Mouse (Mus musculus): ENCODE results near the gene Sdc4. TPM values are rescaled to one million over a fixed set of nuclear protein-coding genes. Genes with fewer than 3 reads are reported as not detected.

The Sdc4 gene
- total RNA-seq, 2 experiments from 2014 or later = 52.5 TPM

GRCm38 (mm10) chr2:164449341-164450042 is 5.8 kb upstream of the Sdc4 start:
- DNase-seq = no peak

GRCm38 (mm10) chr2:164448921-164449320 is 5.2 kb upstream of the Sdc4 start:
- no peak for DNase-seq

GRCm38 (mm10) chr2:164448140-164448539 is 4.5 kb upstream of the Sdc4 start:
- DNase-seq = no peak

- no peak for DNase-seq
Observed at GRCm38 (mm10) chr2:164446086-164446469, 2.4 kb upstream of the Sdc4 start.

GRCm38 (mm10) chr2:164445399-164446085 is 1.9 kb upstream of the Sdc4 start:
- no peak for DNase-seq

GRCm38 (mm10) chr2:164444701-164445100 is 1.0 kb upstream of the Sdc4 start:
- DNase-seq = no peak

GRCm38 (mm10) chr2:164443051-164443437 is 643 bp downstream of the Sdc4 start:
- DNase-seq = peak; percentile 89

- peak; percentile 59 for DNase-seq
Observed at GRCm38 (mm10) chr2:164442315-164443050, 1.2 kb downstream of the Sdc4 start.

- no peak for DNase-seq
Observed at GRCm38 (mm10) chr2:164441731-164442130, 2.0 kb downstream of the Sdc4 start.

GRCm38 (mm10) chr2:164441155-164441554 is 2.5 kb downstream of the Sdc4 start:
- no peak for DNase-seq

- no peak for DNase-seq
Observed at GRCm38 (mm10) chr2:164440314-164440713, 3.4 kb downstream of the Sdc4 start.

GRCm38 (mm10) chr2:164439001-164439421 is 4.7 kb downstream of the Sdc4 start:
- DNase-seq = no peak

GRCm38 (mm10) chr2:164438257-164438656 is 5.4 kb downstream of the Sdc4 start:
- DNase-seq = no peak

- no peak for DNase-seq
Observed at GRCm38 (mm10) chr2:164437710-164438109, 6.0 kb downstream of the Sdc4 start.

GRCm38 (mm10) chr2:164436961-164437360 is 6.7 kb downstream of the Sdc4 start:
- DNase-seq = no peak

- DNase-seq = no peak
Observed at GRCm38 (mm10) chr2:164436215-164436913, 7.3 kb downstream of the Sdc4 start.

GRCm38 (mm10) chr2:164435216-164436090 is 8.2 kb downstream of the Sdc4 start:
- DNase-seq = no peak

GRCm38 (mm10) chr2:164434681-164435080 is 9.0 kb downstream of the Sdc4 start:
- no peak for DNase-seq

- DNase-seq = no peak
Observed at GRCm38 (mm10) chr2:164433278-164433895, 10.3 kb downstream of the Sdc4 start.

GRCm38 (mm10) chr2:164432541-164433191 is 11.0 kb downstream of the Sdc4 start:
- peak; percentile 38 for DNase-seq

Measured in gastrocnemius, postnatal 10 days (tissue).